Mouse (Mus musculus) thymus, postnatal 14 days (tissue): ENCODE results near the gene Tmtc2.

Experiments used
- DNase-seq: peaks from one replicate; pipeline ENCODE4 v3.0.0; 2021

Gene Tmtc2

DNA sequence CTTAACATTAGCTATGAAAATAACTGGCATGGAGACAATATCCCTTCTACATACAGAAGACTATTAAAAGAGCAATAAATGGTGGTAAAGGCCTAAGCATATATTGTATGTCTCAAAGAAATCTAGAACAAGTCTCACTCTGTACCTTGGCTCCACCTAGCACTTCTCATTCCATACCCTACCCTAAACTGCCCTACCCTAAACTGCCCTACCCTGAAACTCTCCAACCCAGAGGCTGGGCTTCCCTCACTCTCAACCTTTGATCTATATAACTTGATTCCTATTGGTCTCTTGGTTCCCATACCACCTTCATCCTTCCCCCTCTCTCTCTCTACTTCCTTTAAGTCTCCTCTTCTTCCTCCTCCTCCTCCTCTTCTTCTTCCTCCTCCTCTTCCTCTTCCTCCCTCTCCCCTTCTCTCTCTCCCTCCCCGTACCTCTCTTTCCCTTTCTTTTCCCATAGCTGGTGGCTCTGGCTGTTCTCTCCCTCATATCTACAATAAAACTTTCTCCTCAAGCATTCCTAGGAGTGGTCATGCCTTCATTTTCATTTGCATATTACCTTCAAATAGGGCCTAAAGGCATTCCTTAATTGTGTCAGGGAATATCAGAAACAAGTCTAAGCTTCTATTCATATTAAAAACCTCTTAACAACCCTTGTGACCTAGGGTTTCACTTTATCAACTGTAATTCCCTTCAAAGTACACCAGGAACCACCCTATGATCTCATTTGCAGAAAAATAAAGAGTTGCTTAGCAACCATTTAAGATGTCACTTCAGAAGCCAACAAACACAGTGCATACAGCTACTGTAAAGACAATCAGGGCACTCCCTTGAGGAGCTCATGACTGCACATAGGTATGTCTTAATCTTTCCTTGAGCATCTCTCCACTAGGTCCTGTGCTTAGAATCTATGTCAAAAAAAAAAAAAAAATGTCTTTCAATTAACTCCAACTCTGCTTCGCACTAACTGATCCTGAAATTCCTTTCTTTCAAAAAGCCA is 29.9 kb downstream of the Tmtc2 start:
- DNase-seq, result no peak

DNA sequence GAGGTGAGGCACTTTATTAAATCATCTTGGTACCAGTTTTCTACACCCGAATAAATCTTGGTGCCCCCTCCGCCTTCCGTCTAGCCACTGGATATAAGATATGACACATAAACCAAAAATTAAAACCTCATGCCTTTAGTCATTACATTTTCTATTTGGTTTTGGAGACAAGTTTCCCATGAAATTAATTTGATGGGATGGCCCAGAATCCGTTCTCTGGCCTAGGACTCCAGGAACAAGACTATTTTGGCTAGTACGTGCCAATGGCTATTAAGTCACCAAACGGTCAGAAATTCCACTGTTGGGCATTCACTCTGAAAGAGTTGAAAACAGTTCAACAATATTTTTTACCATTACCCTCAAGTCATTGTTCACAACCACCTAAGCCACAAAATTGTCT is 32.2 kb downstream of the Tmtc2 start:
- DNase-seq, result no peak

DNA sequence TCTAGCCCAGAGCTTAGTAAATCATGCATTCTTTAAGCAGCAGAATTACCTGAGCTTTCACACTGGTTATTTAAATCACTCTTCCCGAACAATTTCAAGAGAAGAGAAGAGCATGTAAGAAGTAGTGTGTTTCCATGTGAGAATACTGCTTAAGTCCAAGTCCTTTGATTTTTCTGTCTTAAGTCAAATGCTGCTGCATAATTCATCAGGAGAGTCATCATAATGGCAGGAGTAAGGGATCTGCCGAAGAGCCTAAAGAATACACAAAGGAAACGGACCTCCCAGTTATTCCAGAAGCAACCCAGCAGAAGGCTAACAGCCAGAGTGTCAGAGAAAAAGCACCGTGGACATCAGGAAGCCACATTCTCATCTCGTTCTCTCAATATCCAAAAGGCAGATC is 34.6 kb downstream of the Tmtc2 start:
- no peak for DNase-seq

DNA sequence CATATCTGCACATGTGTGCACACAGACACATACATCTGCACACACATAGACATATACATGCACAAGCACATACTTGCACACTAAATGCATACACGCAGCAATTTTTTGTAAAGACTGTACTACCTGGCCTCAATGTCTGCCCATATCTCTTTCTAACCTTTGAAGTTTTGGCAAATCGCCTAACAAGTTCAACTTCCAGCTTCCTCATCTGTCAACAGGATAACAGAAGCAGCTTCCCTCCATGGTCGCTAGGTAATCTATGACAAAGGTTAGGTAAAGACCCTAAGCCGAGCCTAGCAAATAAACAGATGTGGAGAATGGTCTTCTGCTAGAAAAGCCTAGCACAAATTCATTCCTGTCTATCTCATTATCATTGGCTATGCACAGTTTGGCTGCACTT is 37.3 kb downstream of the Tmtc2 start:
- DNase-seq, result no peak

DNA sequence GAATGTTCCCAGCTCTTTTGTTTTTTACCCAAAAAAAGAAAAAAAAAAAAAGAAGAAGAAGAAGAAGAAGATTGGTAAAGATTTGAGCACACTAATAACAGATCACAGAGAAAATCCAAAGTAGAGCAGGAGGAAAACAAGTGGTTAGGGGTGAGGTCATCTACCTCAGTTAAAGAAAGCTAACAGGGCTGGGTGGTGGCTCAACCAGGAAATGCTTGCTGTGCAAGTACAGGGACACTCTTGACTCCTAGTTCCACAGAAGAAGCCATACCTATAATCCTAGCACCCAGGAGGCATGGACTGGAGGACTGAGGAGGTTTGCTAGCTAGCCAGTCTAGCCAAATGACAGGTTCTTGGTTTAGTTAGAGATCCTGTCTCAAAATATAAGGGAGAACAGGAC is 38.4 kb downstream of the Tmtc2 start:
- no peak for DNase-seq

DNA sequence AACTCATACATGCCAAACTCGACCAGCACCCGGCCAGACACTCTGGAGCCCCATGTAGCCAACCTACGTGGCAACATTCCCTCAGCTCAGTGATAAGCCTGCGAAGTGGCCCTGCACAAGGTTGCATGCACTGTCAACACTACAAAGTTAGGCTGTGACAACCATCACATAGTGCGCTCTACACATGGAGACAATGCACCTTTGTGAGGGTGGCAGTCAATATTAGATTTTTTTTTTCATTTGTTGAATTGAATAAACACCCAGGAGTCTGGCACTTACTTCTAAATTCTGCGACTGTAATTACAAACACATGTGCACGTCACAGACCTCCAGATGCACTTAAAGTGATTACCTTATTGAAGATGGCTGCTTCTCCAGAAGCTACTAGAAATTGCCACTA is 41.5 kb downstream of the Tmtc2 start:
- DNase-seq, result no peak

DNA sequence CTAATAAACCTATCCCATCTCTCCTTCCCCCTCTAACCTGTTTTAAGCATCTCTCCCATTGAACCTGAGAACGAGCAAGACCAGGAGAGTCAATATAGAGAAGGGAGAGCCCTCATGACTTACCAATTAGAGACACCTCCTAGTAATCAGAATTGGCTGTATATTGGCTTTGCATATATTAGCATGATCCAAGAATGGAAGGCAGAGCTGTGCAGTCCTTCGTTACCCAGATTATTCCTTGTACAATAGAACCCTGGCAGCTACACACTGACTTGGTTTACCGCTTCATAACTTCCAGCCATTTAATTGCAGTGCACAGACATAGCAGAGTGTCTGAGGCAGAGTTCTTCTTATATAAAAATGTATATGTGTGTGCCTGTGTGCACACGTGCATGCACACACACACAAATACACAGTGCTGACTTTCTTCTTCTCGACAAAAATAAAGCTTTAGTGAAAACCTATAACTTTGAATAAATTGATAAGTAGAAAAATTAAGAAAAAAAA is 42.2 kb downstream of the Tmtc2 start:
- DNase-seq, result no peak

DNA sequence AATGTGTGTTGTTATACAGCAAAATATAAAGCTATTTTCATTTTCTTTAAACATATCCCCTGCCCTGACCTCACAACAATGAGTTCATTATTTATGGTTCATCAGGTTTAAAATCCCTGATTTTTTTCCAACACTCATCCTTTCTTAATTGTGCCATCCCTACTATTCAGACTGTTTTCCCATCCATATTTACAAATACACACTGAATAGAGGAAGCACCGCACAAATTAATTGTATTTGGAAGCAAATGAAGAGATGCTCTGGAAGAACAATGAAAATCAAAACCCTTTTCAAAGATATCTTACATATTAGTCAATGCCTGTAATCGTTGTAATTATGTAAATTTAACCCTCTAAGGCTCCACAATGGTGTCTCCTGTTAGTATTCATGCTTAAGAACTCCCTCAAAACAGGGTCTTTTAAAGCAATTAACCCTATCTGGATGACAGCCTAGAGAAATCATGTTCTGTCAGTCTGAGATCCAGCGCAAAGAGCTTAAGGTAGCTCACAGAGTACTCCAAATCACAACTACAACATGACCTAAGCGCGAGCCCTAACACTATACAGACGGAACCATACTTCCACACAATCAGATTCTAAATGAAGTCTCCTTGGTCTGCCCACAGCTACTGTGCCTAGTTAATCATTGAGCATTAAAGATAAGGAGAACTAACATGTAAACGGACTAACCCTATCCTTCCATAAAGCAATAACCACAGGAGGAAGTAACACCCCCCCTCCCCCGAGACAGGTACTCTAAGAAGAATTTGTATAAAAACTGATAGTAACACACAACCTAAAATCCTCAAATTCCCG is 43.0 kb downstream of the Tmtc2 start:
- no peak for DNase-seq

DNA sequence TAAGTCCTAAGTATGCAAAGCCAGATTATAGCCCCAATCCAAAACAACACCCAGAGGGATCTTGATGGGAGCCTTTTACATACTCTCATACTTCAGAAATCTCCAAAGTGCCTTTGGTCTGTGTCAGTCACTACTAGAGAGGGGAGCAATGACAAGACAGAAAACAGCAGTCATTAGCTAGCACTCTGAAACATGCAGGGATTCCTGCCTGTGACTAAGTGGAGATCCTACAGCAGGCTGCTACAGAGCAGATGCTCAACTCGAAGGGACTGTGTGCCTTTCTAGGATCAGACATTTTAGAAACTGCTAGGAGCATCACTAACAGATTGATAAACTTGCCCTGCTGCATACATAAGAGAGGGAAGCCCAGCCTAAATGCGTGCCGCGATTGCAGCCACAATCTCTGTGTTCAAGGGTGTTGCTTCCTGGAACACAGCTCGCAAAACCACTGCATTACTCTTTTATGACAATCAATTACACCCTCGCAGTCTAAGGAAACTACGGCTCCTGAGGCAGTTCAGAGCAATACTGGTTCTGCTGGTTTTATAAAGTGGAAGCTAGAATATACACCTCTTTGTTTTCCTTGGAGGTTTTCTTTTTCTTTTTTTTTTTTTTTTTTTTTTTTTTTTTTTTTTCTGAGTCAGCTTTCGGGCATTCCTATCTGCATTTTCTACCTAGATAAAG is 50.7 kb downstream of the Tmtc2 start:
- no peak for DNase-seq

DNA sequence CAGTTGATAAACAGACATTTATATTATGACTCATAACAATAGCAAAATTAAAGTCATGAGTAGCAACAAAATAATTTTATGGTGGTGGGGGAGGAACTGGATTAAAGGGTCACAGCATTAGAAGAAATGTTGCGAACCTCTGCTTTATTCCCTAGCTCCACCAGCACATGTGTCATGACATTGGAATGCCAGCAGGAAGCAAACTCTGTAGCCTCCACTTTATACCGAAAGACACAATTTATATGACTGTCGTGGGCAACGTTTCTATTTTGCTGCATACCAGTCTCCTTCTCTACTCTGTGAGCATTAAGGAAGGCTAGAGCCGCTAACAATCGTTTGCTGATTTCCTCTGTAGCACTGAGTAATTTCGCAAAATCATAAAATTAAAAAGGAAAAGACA is 51.8 kb downstream of the Tmtc2 start:
- no peak for DNase-seq

DNA sequence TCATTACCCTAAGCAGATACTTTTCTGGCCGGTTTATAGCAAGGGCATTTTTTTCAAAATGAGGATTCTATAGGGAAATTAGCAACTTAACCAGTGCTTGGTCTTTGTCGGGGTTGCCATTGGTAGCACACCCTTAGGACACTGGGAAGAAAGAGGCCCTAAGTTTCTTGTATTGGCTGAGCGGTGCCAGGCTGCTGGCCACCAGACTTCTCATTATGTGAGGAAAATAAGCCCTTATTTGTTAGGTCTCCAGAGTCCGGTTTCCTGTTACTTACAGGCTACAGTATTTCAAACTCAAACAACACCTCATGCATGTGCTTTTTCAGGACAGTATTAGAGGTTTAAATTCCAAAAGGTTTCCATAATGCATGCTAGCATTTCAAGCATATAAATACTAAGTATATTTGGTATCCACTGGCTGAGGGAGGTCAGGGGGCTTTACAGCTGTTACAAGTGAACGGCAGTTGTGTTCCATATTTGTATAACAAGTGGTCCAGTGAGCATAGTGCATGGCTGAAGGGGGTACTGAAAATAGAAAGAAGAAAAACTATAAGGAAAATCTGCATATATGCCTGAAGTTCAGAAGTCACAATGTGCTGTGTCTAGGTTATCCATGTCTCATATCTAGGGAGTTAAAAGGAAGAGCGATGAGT is 55.0 kb downstream of the Tmtc2 start:
- DNase-seq, result no peak

DNA sequence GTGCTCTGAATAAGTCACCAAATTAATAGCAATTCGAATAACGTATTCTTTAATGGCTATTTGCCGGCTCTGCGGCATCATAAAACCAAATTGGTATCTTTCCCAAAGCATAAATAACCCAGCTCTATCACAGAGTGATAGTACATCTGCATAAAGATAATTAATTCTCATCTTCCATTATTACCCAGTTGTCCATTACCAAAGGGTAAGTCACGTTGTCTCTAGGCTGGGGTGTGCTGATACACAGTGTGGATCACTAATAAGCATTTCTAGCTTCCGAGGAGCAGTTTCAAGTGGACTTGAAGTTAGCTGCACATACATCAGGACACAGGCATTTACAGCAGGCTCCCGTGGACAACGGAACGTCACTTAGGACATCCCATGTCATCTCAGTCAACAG is 56.1 kb downstream of the Tmtc2 start:
- DNase-seq, result no peak

DNA sequence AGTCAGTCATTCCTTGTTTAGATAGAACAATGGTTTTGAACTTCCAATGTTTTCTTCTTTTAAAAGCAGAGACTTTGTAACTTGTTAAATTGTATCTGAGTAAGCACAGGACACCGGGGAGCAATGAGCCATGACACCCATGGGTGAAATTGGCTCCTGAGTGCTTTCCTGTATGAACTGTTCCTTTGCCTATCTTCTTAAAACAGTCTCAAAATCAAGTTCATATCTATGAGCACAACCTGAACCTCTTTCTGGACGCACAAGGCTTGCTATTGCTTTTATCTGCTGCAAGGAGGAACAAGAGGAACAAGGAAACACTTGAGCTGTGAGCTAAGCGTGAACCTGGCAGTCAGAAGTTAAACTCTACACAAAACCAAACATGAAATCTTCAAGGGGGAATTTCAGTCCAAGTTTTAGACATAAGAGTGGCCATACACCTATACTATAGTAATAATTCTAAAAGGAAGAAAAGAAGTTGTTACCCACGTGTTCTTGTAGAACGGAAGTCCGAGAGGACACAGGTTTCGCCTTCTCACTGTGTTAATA is 60.4 kb downstream of the Tmtc2 start:
- DNase-seq, result no peak

DNA sequence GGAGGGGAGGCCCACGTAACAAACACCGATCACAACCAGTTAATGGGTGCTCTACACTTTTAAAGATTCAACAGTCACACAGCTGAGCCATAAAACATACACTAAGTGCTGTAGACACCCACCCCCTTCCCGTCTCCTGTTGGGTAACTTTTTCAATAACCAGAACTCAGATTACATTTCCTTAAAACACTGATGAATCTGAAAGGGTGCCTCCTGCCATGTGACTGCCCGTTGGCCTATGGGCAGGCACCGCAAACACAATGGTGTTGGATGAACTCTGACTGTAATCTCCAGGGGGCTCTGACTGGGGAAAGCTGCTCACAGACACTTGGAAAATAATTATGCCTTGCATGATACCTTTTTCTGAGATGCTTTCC is 64.4 kb downstream of the Tmtc2 start:
- no peak for DNase-seq

DNA sequence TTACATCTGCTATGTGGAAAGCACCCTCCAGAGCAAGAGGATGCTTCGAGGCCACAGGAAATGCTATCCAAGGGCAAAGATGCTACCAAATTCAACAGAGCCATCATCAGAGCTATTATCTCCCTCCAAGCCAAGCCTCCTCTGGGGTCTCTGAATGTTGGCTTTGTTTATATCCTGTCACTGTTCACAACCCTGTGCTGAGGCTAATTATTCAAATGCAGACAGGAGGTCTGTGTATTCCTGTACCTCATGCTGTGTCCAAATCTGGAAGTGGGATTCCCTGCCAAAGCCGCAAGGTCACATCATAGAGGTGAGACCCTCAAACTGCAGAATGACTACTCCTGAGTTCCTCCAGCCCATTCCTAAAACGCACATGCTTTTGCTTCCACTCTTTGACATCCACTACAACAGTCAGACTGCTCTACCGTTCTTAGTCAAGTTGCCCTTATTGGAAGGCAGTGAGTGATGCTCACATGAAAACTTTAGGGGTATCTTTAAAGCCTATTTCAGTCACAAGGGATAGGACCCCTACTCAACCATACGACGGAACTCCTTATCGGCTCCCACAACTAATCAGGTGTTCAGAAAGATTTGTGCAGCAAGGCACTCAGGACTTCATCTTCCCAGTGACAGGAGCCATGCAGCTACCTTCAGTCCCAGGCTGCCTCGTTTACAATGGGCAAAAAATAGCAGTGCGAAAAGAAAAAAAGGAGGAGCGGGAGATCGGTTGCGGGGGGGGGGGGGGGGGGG is 64.9 kb downstream of the Tmtc2 start:
- no peak for DNase-seq

DNA sequence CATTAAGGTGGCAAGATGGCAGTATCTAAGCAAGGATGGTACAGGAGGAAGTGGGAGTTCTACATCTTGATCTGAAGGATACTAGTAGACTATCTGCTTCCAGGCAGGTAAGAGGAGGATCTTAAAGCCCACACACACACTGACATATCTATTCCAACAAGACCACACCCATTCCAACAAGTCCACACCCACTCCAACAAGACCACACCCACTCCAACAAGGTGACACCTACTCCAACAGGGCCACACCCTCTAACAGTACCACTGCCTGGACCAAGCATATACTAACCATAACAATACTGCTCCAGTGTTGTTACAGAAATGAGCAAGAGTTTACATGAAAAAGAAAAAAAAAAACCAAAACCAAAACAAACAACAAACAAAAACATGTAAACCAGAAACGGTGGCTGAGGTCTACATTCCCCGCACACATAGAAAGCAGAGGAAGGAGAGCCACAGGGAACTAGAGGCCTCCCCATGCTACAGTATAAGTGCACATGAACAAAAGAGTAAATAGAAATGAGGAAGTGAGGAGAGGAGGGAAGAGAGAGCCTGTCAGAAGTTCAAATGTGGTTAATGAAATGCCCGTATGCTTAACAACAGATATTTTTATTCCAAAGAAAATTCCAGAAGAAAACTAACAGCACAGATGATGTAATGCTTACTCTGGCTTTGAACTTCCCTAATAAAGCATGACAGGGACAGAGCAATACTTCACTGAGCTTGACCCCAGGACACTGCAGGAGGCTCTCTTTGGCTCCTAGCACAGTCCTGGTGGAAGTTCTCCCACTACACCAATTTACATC is 66.1 kb downstream of the Tmtc2 start:
- no peak for DNase-seq

DNA sequence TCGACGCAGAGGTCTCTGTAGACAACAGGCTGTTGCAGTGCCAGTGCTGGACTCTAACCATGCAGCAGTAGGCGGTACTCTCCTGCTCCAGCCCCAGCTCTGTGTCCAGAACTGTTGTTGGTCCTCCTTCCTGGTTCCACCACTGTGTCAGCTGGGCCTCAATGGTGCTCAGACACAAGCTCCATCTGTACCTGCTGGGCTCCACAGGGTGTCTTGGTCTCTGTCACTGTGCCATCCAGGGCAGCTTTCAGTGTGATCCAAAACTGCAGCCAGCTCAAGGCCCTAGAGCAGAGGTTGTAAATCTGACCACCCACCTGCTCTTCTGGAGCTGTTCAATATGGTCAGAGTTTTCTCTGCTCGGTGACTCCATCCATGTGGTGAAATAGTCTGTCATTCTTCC is 68.2 kb downstream of the Tmtc2 start:
- no peak for DNase-seq

DNA sequence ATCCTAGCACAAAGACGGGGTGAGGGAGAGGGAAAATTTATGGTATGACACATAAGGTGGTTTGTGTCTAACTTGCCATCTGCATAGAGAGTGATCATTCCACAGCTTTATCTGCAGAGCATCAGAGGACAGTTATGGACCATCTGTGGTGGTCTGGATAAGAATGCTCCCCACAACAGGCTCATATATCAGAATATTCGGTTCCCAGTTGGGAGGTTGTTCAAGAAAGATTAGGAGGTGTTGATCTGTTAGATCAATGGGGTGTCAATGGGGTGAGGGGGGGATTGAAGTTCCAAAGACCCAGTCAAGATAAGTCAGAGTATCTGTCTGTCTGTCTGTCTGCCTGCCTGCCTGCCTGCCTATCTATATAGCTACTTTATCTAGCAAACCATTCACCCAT is 69.8 kb downstream of the Tmtc2 start:
- no peak for DNase-seq

DNA sequence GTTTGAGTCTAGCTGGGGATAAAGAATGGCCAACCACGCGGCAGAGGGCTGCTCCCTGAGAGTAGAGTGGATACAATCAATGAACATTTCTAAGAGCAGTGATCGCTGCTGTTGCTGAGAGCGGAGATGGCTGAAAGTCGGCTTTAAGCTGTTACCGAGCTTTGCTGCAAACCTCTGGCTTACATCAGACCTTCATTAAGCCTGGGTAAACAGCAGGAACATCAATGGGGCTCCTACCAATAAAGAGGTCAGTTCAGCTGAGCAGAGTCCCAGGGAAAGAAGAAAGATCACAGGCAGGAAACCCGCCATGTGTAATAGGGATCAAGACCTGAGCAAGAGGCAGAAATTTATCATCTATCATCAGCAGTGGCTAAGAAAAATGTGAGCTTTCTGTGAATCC is 72.5 kb downstream of the Tmtc2 start:
- DNase-seq, result no peak

DNA sequence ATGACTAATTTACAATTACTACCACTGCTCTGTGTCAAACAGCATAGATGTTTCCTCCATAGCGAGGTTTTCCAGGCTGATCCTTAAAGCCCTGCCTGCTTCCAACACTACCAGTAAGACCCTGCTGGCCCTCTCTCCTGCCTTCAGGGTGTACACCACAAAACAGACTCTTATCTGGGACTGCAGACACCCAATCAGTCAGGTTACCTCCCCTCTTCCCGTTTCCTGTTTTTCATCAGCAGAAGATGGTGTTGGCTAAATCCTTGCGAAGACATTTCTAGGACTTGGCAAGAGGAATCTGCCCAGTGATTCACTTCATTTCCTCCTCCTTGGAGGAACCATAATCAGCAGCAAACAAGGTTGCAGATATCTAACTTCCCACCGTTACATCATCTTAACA is 73.8 kb downstream of the Tmtc2 start:
- DNase-seq, result no peak

DNA sequence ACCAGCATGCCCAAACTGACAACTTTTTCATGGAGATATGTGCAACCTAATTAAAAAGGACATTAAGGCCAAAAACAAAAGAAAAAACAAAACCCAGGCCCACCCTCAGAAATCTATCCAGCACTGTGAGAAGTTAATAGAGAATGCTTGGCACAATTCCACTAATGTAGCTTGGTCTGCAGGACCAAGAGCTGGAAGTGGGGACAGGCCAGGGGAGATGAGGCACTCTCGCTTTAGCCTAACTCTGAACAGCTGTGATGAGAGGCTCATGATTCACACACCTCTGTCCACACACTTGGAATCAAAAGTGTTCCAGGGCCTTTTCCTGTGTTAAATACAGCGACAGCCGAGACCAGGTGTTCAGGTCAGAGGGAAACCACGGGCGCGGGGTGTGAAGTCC is 79.0 kb downstream of the Tmtc2 start:
- DNase-seq, result no peak
